Mouse (Mus musculus): ENCODE data around the gene Olfr901. TPM values are rescaled to one million over a fixed set of nuclear protein-coding genes. Genes with fewer than 3 reads are reported as not detected.

Olfr901 gene
- polyA plus RNA-seq, 1 experiment from 2014 or later, result not detected

Other genes with a start within 250 kb of the Olfr901 start
- not detected in 2 replicates for gene Olfr891, start 248.6 kb upstream of the Olfr901 start, polyA plus RNA-seq (2014; fragmentation: Nextera tagmentation; extraction: Ambion mirVana)
- gene Olfr893, start 221.1 kb upstream of the Olfr901 start, polyA plus RNA-seq (2014; fragmentation: Nextera tagmentation; extraction: Ambion mirVana), result not detected in 2 replicates
- not detected in 2 replicates for gene Olfr894, start 211.4 kb upstream of the Olfr901 start, polyA plus RNA-seq (2014; fragmentation: Nextera tagmentation; extraction: Ambion mirVana)
- gene Olfr143, start 176.7 kb upstream of the Olfr901 start, polyA plus RNA-seq (2014; fragmentation: Nextera tagmentation; extraction: Ambion mirVana), result not detected in 2 replicates
- not detected in 2 replicates for gene Olfr895, start 161.6 kb upstream of the Olfr901 start, polyA plus RNA-seq (2014; fragmentation: Nextera tagmentation; extraction: Ambion mirVana)
- gene Olfr896-ps1, start 138.3 kb upstream of the Olfr901 start, polyA plus RNA-seq (2014; fragmentation: Nextera tagmentation; extraction: Ambion mirVana), result not detected in 2 replicates
- gene Olfr25, start 100.4 kb upstream of the Olfr901 start, polyA plus RNA-seq (2014; fragmentation: Nextera tagmentation; extraction: Ambion mirVana), result not detected in 2 replicates
- gene Olfr898, start 81.0 kb upstream of the Olfr901 start, polyA plus RNA-seq (2014; fragmentation: Nextera tagmentation; extraction: Ambion mirVana), result not detected in 2 replicates
- gene Olfr250, start 62.6 kb upstream of the Olfr901 start, polyA plus RNA-seq (2014; fragmentation: Nextera tagmentation; extraction: Ambion mirVana), result not detected in 2 replicates
- not detected in 2 replicates for gene Olfr251, start 52.4 kb upstream of the Olfr901 start, polyA plus RNA-seq (2014; fragmentation: Nextera tagmentation; extraction: Ambion mirVana)
- not detected in 2 replicates for gene Olfr147, start 27.8 kb upstream of the Olfr901 start, polyA plus RNA-seq (2014; fragmentation: Nextera tagmentation; extraction: Ambion mirVana)
- gene Olfr902, start 18.2 kb downstream of the Olfr901 start, polyA plus RNA-seq (2014; fragmentation: Nextera tagmentation; extraction: Ambion mirVana), result not detected in 2 replicates
- gene Olfr904, start 33.7 kb downstream of the Olfr901 start, polyA plus RNA-seq (2014; fragmentation: Nextera tagmentation; extraction: Ambion mirVana), result not detected in 2 replicates
- not detected in 2 replicates for gene Olfr905, start 41.7 kb downstream of the Olfr901 start, polyA plus RNA-seq (2014; fragmentation: Nextera tagmentation; extraction: Ambion mirVana)
- gene Olfr906, start 57.6 kb downstream of the Olfr901 start, polyA plus RNA-seq (2014; fragmentation: Nextera tagmentation; extraction: Ambion mirVana), result not detected in 2 replicates
- not detected in 2 replicates for gene Olfr907, start 66.3 kb downstream of the Olfr901 start, polyA plus RNA-seq (2014; fragmentation: Nextera tagmentation; extraction: Ambion mirVana)
- gene Olfr911-ps1, start 92.1 kb downstream of the Olfr901 start, polyA plus RNA-seq (2014; fragmentation: Nextera tagmentation; extraction: Ambion mirVana), result not detected in 2 replicates
- not detected in 2 replicates for gene Olfr910, start 108.4 kb downstream of the Olfr901 start, polyA plus RNA-seq (2014; fragmentation: Nextera tagmentation; extraction: Ambion mirVana)
- not detected in 2 replicates for gene Olfr912, start 150.7 kb downstream of the Olfr901 start, polyA plus RNA-seq (2014; fragmentation: Nextera tagmentation; extraction: Ambion mirVana)
- gene Olfr913, start 163.3 kb downstream of the Olfr901 start, polyA plus RNA-seq (2014; fragmentation: Nextera tagmentation; extraction: Ambion mirVana), result not detected in 2 replicates
- gene Olfr914, start 175.6 kb downstream of the Olfr901 start, polyA plus RNA-seq (2014; fragmentation: Nextera tagmentation; extraction: Ambion mirVana), result not detected in 2 replicates
- not detected in 2 replicates for gene Olfr916, start 230.4 kb downstream of the Olfr901 start, polyA plus RNA-seq (2014; fragmentation: Nextera tagmentation; extraction: Ambion mirVana)
- not detected in 2 replicates for gene Olfr917, start 236.4 kb downstream of the Olfr901 start, polyA plus RNA-seq (2014; fragmentation: Nextera tagmentation; extraction: Ambion mirVana)
- gene Olfr918, start 245.1 kb downstream of the Olfr901 start, polyA plus RNA-seq (2014; fragmentation: Nextera tagmentation; extraction: Ambion mirVana), result not detected in 2 replicates